Mouse (Mus musculus) kidney, embryonic 16.5 days (tissue): ENCODE data around the gene Pidd1. TPM values are rescaled to one million over a fixed set of nuclear protein-coding genes. Genes with fewer than 3 reads are reported as not detected.

Experiments used
- ATAC-seq: fragments of 200-750 bp; cut with Nextera tagmentation; 2 replicates; pipeline ENCODE4 v1.8.0; 2017; ENCODE audit warnings: moderate TSS enrichment; ENCODE audit not compliant: low FRiP score, low TSS enrichment
- H3K27ac ChIP-seq: fragments of 300-500 bp; sonication (generic); 2 replicates; pipeline ENCODE4 v1.5.1; 2014; ENCODE audit warnings: low read length
- H3K27me3 ChIP-seq: fragments of 300-500 bp; sonication (generic); 2 replicates; pipeline ENCODE4 v1.6.1; 2014; ENCODE audit warnings: low read length, control low read depth, mixed read lengths; ENCODE audit not compliant: insufficient read depth
- H3K36me3 ChIP-seq: fragments of 300-500 bp; sonication (generic); 2 replicates; pipeline ENCODE4 v1.6.1; 2014; ENCODE audit warnings: low read length, control low read depth, mixed read lengths; ENCODE audit not compliant: insufficient read depth
- H3K4me1 ChIP-seq: fragments of 300-500 bp; sonication (generic); 2 replicates; pipeline ENCODE4 v1.6.1; 2014; ENCODE audit warnings: low read length, control low read depth, mixed read lengths; ENCODE audit not compliant: insufficient read depth
- H3K4me2 ChIP-seq: fragments of 300-500 bp; sonication (generic); replicated peaks from 2 replicates; pipeline ENCODE4 v1.6.1; 2014; ENCODE audit warnings: low read depth, low read length
- H3K4me3 ChIP-seq: fragments of 300-500 bp; sonication (generic); 2 replicates; pipeline ENCODE4 v1.5.1; 2014; ENCODE audit warnings: mild to moderate bottlenecking, low read length
- H3K9ac ChIP-seq: fragments of 300-500 bp; sonication (generic); replicated peaks from 2 replicates; pipeline ENCODE4 v1.6.1; 2014; ENCODE audit warnings: low read length
- H3K9me3 ChIP-seq: fragments of 300-500 bp; sonication (generic); 2 replicates; pipeline ENCODE4 v1.6.1; 2016; ENCODE audit warnings: low read length, control low read depth
- WGBS: fragments of 180-500 bp; shearing (Covaris S2); extraction: QIAGEN DNeasy Blood & Tissue Kit; methylation state at CpG from one replicate; pipeline ENCODE4 v1.1.7; 2014; 5-methylcytosine and 5-hydroxymethylcytosine counted together
- polyA plus RNA-seq: library from polyadenylated mRNA; unstranded; fragments of >200 nt; fragmentation: Nextera tagmentation; extraction: Ambion mirVana; gene quantifications from 2 replicates; pipeline ENCODE4 v1.2.1, GENCODE M21; 2015

The Pidd1 gene
- polyA plus RNA-seq, 1 experiment from 2014 or later, result 11.4 TPM

DNA sequence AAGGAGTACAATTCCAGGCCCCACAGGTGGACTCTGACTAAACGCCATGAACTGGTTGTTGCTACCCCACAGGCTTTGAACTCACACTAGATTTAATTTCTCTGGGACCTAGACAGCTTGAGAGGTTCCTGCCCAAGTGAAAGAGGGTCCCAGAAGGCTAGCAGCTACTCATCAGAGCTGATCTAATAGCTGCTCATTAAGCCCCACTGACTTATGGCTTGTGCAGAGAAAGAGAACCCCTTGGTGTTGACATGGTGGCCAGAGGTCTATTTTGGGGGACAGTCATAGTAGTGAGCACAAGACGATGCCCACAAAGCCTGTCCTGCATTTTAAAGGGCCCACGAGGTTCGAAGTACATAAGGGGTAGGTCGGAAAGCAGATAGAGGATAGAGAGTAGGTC is 30.3 kb upstream of the Pidd1 start:
- peak overlapping the region; percentile 90 for H3K9ac ChIP-seq
- peak overlapping the region; percentile 91 for H3K4me2 ChIP-seq
- H3K4me3 ChIP-seq, result peak overlapping the region; percentile 81
- peaks cover 48% of the 10 kb centered on the region for H3K4me1 ChIP-seq
- H3K27ac ChIP-seq, result no peak overlapping the region
- peaks cover 26% of the 10 kb centered on the region for H3K36me3 ChIP-seq
- WGBS, result 7% methylated on average over 5 of the region's 5 CpGs
- no peak for ATAC-seq
- no peaks in the 10 kb centered on the region for H3K9me3 ChIP-seq
- no peaks in the 10 kb centered on the region for H3K27me3 ChIP-seq

DNA sequence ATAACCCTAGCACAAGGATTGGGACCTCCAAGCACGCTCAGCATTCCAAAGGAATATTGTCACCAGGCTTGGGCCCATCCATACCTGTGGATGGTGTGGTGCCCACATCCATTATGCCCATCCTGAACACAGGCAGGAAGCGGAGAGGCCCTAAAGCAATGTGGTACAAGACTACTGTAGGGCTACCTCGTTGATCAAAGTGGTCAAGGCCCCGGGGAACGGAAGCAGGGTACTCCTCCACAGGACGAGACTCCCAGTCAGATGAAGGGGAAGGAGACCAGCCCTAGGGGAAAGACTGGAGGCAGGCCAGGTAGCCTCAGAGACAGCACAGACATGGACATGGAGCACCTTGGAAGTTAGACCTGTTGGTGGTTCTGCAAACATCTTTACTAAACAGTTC is 28.9 kb upstream of the Pidd1 start:
- Histone ChIP-seq H3K4me2 (no peak overlapping the region), H3K27me3 (no peaks in the 10 kb centered on the region), H3K9me3 (no peaks in the 10 kb centered on the region), H3K4me1 (peaks cover 53% of the 10 kb centered on the region), H3K27ac (no peak overlapping the region), H3K4me3 (no peak overlapping the region), H3K36me3 (peaks cover 26% of the 10 kb centered on the region), H3K9ac (no peak overlapping the region)
- 75% methylated on average over 6 of the region's 6 CpGs for WGBS
- no peak for ATAC-seq

DNA sequence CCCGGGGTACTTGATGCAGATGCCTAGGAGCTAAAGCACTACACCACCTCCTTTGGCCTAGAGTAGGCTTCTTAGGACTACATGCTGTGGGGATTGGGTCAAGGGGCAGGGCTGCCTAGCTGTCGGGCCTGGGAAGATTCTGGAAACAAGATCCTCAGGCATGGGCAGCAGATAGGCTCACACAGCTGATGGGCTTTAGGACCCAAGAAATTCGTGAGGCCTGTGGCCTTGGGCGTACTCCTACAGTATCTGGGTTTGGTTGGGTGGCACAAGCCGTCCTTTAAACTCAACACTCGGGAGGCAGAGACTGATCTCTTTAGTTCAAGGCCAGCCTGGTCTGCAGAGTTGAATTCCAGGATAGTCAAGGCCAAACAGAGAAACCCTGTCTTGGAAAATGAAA is 28.4 kb upstream of the Pidd1 start:
- 77% methylated on average over 6 of the region's 6 CpGs for WGBS
- ATAC-seq, result no peak

DNA sequence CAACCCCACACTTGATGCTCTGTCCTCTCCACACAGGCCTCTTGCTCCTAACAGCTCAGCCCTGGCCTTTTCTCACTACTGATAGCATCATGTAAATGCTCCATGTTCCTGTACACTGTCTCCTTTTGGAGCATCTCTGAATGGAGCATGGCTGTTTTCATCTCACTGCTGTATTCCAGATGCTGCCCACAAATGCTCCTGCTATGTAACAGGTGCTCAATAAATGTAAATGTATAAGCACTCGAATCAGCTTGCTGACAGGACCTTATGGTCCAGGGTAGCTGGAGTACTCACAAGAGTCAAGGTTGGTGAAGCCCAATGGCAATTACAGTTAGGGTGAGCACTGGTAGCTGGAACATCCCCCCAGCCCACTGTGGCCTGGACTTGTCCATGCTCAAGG is 27.4 kb upstream of the Pidd1 start:
- H3K4me2 ChIP-seq, result no peak overlapping the region
- H3K36me3 ChIP-seq, result peaks cover 26% of the 10 kb centered on the region
- peaks cover 46% of the 10 kb centered on the region for H3K4me1 ChIP-seq
- WGBS, result 79% methylated on average over 1 of the region's 1 CpGs
- no peak for ATAC-seq
- no peaks in the 10 kb centered on the region for H3K9me3 ChIP-seq
- H3K4me3 ChIP-seq, result no peak overlapping the region
- H3K9ac ChIP-seq, result no peak overlapping the region
- H3K27me3 ChIP-seq, result no peaks in the 10 kb centered on the region
- no peak overlapping the region for H3K27ac ChIP-seq

More for the DNA sequence above, 28.4 kb upstream of the Pidd1 start:
- H3K9me3 ChIP-seq, result no peaks in the 10 kb centered on the region
- H3K4me3 ChIP-seq, result no peak overlapping the region
- H3K9ac ChIP-seq, result no peak overlapping the region
- H3K27me3 ChIP-seq, result no peaks in the 10 kb centered on the region
- no peak overlapping the region for H3K4me2 ChIP-seq
- peaks cover 48% of the 10 kb centered on the region for H3K4me1 ChIP-seq
- H3K27ac ChIP-seq, result no peak overlapping the region
- H3K36me3 ChIP-seq, result peaks cover 26% of the 10 kb centered on the region

DNA sequence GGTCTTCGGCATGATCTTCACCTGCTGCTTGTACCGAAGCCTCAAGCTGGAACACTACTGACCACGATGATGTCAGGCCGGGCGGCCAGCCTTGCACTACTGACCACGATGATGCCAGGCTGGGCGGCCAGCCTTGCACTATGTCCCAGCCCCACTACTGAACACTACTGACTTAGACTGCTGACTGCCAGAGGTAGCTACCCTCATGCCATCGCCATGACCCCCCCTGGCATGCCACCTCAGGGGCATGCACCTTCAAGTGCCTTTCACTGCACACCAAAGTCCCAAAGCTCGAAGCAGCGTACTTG is 26.8 kb upstream of the Pidd1 start:
- Histone ChIP-seq H3K4me1 (peaks cover 42% of the 10 kb centered on the region), H3K36me3 (peaks cover 26% of the 10 kb centered on the region), H3K27me3 (no peaks in the 10 kb centered on the region), H3K4me3 (no peak overlapping the region), H3K9ac (no peak overlapping the region), H3K9me3 (no peaks in the 10 kb centered on the region), H3K27ac (no peak overlapping the region), H3K4me2 (no peak overlapping the region)
- no peak for ATAC-seq
- 91% methylated on average over 10 of the region's 10 CpGs for WGBS

DNA sequence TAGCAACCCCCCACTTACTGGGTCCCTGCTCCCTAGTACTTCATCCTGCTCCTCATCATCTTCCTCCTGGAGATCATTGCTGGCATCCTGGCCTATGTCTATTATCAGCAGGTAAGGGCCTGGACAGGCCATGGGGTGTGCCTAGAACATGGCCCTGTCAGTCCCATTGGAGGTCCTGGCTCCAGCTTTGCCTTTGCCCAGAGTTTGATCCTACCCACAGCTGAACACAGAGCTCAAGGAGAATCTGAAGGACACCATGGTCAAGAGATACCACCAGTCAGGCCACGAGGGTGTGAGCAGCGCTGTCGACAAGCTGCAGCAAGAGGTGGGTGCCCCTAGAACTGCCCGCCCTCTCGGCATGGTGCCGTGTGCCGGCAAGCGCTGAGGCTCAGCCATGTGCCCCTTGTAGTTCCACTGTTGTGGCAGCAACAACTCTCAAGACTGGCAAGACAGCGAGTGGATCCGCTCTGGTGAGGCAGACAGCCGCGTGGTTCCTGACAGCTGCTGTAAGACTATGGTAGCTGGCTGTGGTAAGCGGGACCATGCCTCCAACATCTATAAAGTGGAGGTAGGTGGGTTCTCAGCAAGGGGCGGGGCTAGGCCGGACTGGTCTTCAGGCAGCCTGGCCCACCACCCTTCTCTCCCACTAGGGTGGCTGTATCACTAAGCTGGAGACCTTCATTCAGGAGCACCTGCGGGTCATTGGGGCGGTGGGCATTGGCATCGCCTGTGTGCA is 26.2 kb upstream of the Pidd1 start:
- no peak for ATAC-seq
- peak overlapping the region; percentile 97 for H3K27ac ChIP-seq
- H3K4me1 ChIP-seq, result peaks cover 46% of the 10 kb centered on the region
- H3K9me3 ChIP-seq, result no peaks in the 10 kb centered on the region
- peaks cover 26% of the 10 kb centered on the region for H3K36me3 ChIP-seq
- H3K27me3 ChIP-seq, result 0 out of 2 replicates have a peak, but pooled peaks cover 5% of the 10 kb centered on the region
- H3K9ac ChIP-seq, result 0 out of 2 replicates have a peak overlapping the region, but pooled peaks have one; percentile 90
- no peak overlapping the region for H3K4me2 ChIP-seq
- H3K4me3 ChIP-seq, result no peak overlapping the region
- WGBS, result 88% methylated on average over 18 of the region's 18 CpGs

DNA sequence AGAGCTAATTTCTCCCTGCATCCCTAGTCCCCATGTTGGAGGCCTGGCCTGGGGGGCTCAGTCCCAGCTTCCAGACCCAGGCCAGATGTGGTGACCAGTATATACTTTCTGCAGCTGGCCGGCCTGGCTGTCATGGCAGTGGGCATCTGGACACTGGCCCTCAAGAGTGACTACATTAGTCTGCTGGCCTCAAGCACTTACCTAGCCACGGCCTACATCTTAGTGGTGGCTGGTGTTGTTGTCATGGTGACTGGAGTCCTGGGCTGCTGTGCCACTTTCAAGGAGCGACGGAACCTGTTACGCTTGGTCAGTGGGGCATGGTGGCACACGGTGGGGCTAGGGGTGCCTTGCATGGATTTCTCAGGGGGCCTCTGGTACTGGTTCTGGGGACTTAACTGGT is 25.5 kb upstream of the Pidd1 start:
- ATAC-seq, result no peak
- Histone ChIP-seq H3K36me3 (peaks cover 26% of the 10 kb centered on the region), H3K4me3 (peak overlapping the region; percentile 85; the same call in 1 of the 2 replicates), H3K4me2 (peak overlapping the region; percentile 92), H3K9ac (peak overlapping the region; percentile 90), H3K27ac (peak overlapping the region; percentile 97), H3K4me1 (peaks cover 53% of the 10 kb centered on the region), H3K27me3 (peaks cover 11% of the 10 kb centered on the region), H3K9me3 (no peaks in the 10 kb centered on the region)
- 51% methylated on average over 6 of the region's 6 CpGs for WGBS

DNA sequence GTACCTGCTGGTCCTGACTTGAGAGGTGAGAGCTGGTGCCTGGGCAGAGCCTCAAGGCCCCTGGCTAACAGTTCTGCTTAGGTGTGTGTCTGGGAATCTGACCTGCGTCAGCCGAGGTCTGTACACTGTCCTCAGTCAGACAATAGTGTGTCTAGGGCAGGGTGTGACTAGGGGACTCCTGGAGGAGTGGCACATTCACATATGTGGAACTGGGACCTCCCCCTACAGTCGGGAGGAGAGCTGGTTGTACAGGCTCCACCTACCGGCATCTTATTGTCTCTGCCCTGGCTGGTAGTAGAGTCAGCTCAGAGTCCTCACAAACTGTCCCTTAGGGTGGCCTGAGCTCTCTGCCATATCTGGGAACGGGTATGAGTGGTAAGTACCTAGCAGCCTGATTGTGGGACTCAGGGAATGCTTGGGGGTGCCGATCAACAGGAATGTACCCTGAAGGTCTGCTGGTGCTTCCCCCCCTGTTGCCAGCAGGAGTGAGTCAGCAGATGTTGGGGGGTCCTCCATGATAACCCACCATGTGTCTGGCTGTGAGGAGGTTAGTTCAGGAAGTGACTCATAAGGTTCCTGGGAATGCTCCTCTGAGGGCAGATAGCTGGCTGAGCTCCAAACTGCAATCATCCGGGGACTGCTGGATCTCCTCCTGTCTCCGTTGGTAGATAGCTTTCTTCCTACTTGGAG is 24.8 kb upstream of the Pidd1 start:
- Histone ChIP-seq H3K4me3 (peak overlapping the region; percentile 85), H3K27me3 (peaks cover 18% of the 10 kb centered on the region), H3K4me2 (peak overlapping the region; percentile 92), H3K9me3 (no peaks in the 10 kb centered on the region), H3K36me3 (peaks cover 26% of the 10 kb centered on the region), H3K9ac (peak overlapping the region; percentile 90), H3K27ac (peak overlapping the region; percentile 97), H3K4me1 (peaks cover 52% of the 10 kb centered on the region)
- ATAC-seq, result peak; percentile 78
- WGBS, result 10% methylated on average over 8 of the region's 8 CpGs

DNA sequence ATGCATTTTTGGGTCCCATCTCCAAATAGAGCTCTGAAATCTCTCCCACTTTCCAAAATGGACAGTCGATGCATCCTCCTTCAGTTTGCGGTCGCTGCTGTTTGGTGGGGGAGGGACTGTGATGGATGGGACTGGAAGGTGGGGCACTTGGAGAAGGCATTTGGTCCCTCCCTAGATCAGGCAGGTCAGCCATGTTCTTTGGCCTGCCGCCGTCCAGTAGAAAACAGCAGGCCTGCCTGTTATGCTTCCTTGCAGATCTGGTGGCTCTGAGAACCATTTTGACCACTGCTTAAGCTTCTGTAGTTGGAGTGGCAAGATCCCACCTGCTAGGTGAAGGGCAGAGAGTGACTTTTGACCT is 24.3 kb upstream of the Pidd1 start:
- peak overlapping the region; percentile 85 for H3K4me3 ChIP-seq
- H3K9ac ChIP-seq, result peak overlapping the region; percentile 90
- no peaks in the 10 kb centered on the region for H3K9me3 ChIP-seq
- H3K4me1 ChIP-seq, result peaks cover 50% of the 10 kb centered on the region
- H3K4me2 ChIP-seq, result peak overlapping the region; percentile 92
- no peak for ATAC-seq
- peak overlapping the region; percentile 97 for H3K27ac ChIP-seq
- peaks cover 23% of the 10 kb centered on the region for H3K27me3 ChIP-seq
- 4% methylated on average over 5 of the region's 5 CpGs for WGBS
- peaks cover 26% of the 10 kb centered on the region for H3K36me3 ChIP-seq
